Mouse (Mus musculus): ENCODE measurements around the gene Defa2. TPM values are rescaled to one million over a fixed set of nuclear protein-coding genes. Genes with fewer than 3 reads are reported as not detected.
"Not testable (repeated sequence)": the region's sequence is repeated elsewhere in the genome, so short reads cannot be mapped to it uniquely, and the experiment has no call there.

Gene Defa2
- total RNA-seq (2014; fragmentation: Nextera tagmentation) (not detected in 2 replicates), total RNA-seq (2017) (not detected in 2 replicates), polyA plus RNA-seq (2012) (not detected in 2 replicates)

DNA sequence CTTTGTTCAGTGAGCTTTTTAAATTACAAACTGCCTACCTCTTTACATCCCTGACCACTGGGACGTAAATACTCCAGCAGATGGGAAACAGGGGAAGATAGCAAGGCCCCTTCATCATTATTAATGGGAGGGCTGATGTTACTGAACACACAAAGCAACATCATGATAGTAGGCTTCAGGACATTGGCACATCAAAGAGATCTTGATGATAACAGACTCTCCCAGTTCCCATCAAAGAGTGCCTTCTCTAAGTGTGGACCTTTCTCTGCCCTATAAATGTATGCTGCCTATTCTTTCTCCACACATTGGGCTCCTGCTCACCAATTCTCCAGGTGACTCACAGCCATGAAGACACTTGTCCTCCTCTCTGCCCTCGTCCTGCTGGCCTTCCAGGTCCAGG lies at the start of gene Defa2:
Gene Defa2 (plus strand): TSS at position 301 of the 400 bp plus-strand sequence.
- H3K9me3 ChIP-seq (replicated peaks); H3K36me3 ChIP-seq (replicated peaks); DNase-seq (ENCODE audit: low spot score); H3K4me3 ChIP-seq (ENCODE audit: low read depth, low read length); H3K27me3 ChIP-seq (ENCODE audit: insufficient read depth, low read length); ATAC-seq (ENCODE audit: extremely low read depth, insufficient number of reproducible peaks, low FRiP score, poor library complexity, severe bottlenecking); H3K4me1 ChIP-seq (ENCODE audit: insufficient read depth, low read depth, low read length): not testable (repeated sequence)

DNA sequence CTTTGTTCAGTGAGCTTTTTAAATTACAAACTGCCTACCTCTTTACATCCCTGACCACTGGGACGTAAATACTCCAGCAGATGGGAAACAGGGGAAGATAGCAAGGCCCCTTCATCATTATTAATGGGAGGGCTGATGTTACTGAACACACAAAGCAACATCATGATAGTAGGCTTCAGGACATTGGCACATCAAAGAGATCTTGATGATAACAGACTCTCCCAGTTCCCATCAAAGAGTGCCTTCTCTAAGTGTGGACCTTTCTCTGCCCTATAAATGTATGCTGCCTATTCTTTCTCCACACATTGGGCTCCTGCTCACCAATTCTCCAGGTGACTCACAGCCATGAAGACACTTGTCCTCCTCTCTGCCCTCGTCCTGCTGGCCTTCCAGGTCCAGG lies 13.2 kb downstream of the Defa2 start, which contains the start of gene Defa33:
Gene Defa33 (plus strand): TSS at position 301 of the 400 bp plus-strand sequence.
- not testable (repeated sequence) for H3K4me3 ChIP-seq (ENCODE audit: low read depth, low read length); H3K9me3 ChIP-seq (replicated peaks); H3K27me3 ChIP-seq (ENCODE audit: insufficient read depth, low read length); DNase-seq (ENCODE audit: low spot score); H3K4me1 ChIP-seq (ENCODE audit: insufficient read depth, low read depth, low read length); ATAC-seq (ENCODE audit: extremely low read depth, insufficient number of reproducible peaks, low FRiP score, poor library complexity, severe bottlenecking); H3K36me3 ChIP-seq (replicated peaks)

DNA sequence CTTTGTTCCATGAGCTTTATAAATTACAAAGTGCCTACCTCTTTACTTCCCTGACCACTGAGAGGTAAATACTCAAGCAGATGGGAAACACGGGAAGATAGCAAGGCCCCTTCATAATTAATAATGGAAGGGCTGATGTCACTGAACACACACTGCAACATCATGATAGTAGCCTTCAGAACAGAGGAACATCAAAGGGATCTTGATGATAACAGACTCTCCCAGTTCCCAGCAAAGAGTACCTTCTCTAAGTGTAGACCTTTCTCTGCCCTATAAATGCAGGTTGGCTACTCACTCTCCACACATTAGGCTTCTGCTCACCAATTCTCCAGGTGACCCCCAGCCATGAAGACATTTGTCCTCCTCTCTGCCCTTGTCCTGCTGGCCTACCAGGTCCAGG lies 48.8 kb downstream of the Defa2 start, which contains the start of gene Defa36:
Gene Defa36 (plus strand): TSS at position 301 of the 400 bp plus-strand sequence.
- not testable (repeated sequence) for H3K9me3 ChIP-seq (replicated peaks); H3K36me3 ChIP-seq (replicated peaks); ATAC-seq (ENCODE audit: extremely low read depth, insufficient number of reproducible peaks, low FRiP score, poor library complexity, severe bottlenecking); H3K27me3 ChIP-seq (ENCODE audit: insufficient read depth, low read length); H3K4me3 ChIP-seq (ENCODE audit: low read depth, low read length); DNase-seq (ENCODE audit: low spot score); H3K4me1 ChIP-seq (ENCODE audit: insufficient read depth, low read depth, low read length)

Other genes starting within 250 kb of the Defa2 start
- not detected in 2 replicates for gene Defa30, start 243.9 kb upstream of the Defa2 start, total RNA-seq (2014; fragmentation: Nextera tagmentation)
- not detected in 2 replicates for gene Defa30, start 243.9 kb upstream of the Defa2 start, total RNA-seq (2017)
- not detected in 2 replicates for gene Defa30, start 243.9 kb upstream of the Defa2 start, polyA plus RNA-seq (2012)
- not detected in 2 replicates for gene Defa22, start 216.2 kb upstream of the Defa2 start, total RNA-seq (2014; fragmentation: Nextera tagmentation)
- not detected in 2 replicates for gene Defa22, start 216.2 kb upstream of the Defa2 start, total RNA-seq (2017)
- not detected in 2 replicates for gene Defa22, start 216.2 kb upstream of the Defa2 start, polyA plus RNA-seq (2012)
- gene Defa31, start 186.9 kb upstream of the Defa2 start, total RNA-seq (2014; fragmentation: Nextera tagmentation), result not detected in 2 replicates
- not detected in 2 replicates for gene Defa31, start 186.9 kb upstream of the Defa2 start, total RNA-seq (2017)
- gene Defa31, start 186.9 kb upstream of the Defa2 start, polyA plus RNA-seq (2012), result not detected in 2 replicates
- not detected in 2 replicates for gene Gm15293, start 177.0 kb upstream of the Defa2 start, total RNA-seq (2014; fragmentation: Nextera tagmentation)
- gene Gm15293, start 177.0 kb upstream of the Defa2 start, total RNA-seq (2017), result not detected in 2 replicates
- not detected in 2 replicates for gene Gm15293, start 177.0 kb upstream of the Defa2 start, polyA plus RNA-seq (2012)
- not detected in 2 replicates for gene Gm15292, start 128.8 kb upstream of the Defa2 start, total RNA-seq (2014; fragmentation: Nextera tagmentation)
- gene Gm15292, start 128.8 kb upstream of the Defa2 start, total RNA-seq (2017), result not detected in 2 replicates
- gene Gm15292, start 128.8 kb upstream of the Defa2 start, polyA plus RNA-seq (2012), result not detected in 2 replicates
- gene Defa27, start 63.0 kb upstream of the Defa2 start, total RNA-seq (2014; fragmentation: Nextera tagmentation), result not detected in 2 replicates
- gene Defa27, start 63.0 kb upstream of the Defa2 start, total RNA-seq (2017), result not detected in 2 replicates
- not detected in 2 replicates for gene Defa27, start 63.0 kb upstream of the Defa2 start, polyA plus RNA-seq (2012)
- not detected in 2 replicates for gene Defa29, start 51.5 kb upstream of the Defa2 start, total RNA-seq (2014; fragmentation: Nextera tagmentation)
- gene Defa29, start 51.5 kb upstream of the Defa2 start, total RNA-seq (2017), result not detected in 2 replicates
- not detected in 2 replicates for gene Defa29, start 51.5 kb upstream of the Defa2 start, polyA plus RNA-seq (2012)
- not detected in 2 replicates for gene Defa33, start 13.3 kb downstream of the Defa2 start, total RNA-seq (2014; fragmentation: Nextera tagmentation)
- not detected in 2 replicates for gene Defa33, start 13.3 kb downstream of the Defa2 start, total RNA-seq (2017)
- gene Defa33, start 13.3 kb downstream of the Defa2 start, polyA plus RNA-seq (2012), result not detected in 2 replicates
- gene Defa36, start 48.9 kb downstream of the Defa2 start, total RNA-seq (2014; fragmentation: Nextera tagmentation), result not detected in 2 replicates
- gene Defa36, start 48.9 kb downstream of the Defa2 start, total RNA-seq (2017), result not detected in 2 replicates
- gene Defa36, start 48.9 kb downstream of the Defa2 start, polyA plus RNA-seq (2012), result not detected in 2 replicates
- gene Gm7849, start 78.0 kb downstream of the Defa2 start, total RNA-seq (2014; fragmentation: Nextera tagmentation), result not detected in 2 replicates
- not detected in 2 replicates for gene Gm7849, start 78.0 kb downstream of the Defa2 start, total RNA-seq (2017)
- gene Gm7849, start 78.0 kb downstream of the Defa2 start, polyA plus RNA-seq (2012), result not detected in 2 replicates
- gene Defa20, start 130.7 kb downstream of the Defa2 start, total RNA-seq (2014; fragmentation: Nextera tagmentation), result not detected in 2 replicates
- gene Defa20, start 130.7 kb downstream of the Defa2 start, total RNA-seq (2017), result not detected in 2 replicates
- not detected in 2 replicates for gene Defa20, start 130.7 kb downstream of the Defa2 start, polyA plus RNA-seq (2012)
- gene Defa32, start 150.5 kb downstream of the Defa2 start, total RNA-seq (2014; fragmentation: Nextera tagmentation), result not detected in 2 replicates
- gene Defa32, start 150.5 kb downstream of the Defa2 start, total RNA-seq (2017), result not detected in 2 replicates
- gene Defa32, start 150.5 kb downstream of the Defa2 start, polyA plus RNA-seq (2012), result not detected in 2 replicates
- not detected in 2 replicates for gene Defa37, start 186.9 kb downstream of the Defa2 start, total RNA-seq (2014; fragmentation: Nextera tagmentation)
- gene Defa37, start 186.9 kb downstream of the Defa2 start, total RNA-seq (2017), result not detected in 2 replicates
- gene Defa37, start 186.9 kb downstream of the Defa2 start, polyA plus RNA-seq (2012), result not detected in 2 replicates
- gene Defa28, start 204.5 kb downstream of the Defa2 start, total RNA-seq (2014; fragmentation: Nextera tagmentation), result not detected in 2 replicates
- not detected in 2 replicates for gene Defa28, start 204.5 kb downstream of the Defa2 start, total RNA-seq (2017)
- not detected in 2 replicates for gene Defa28, start 204.5 kb downstream of the Defa2 start, polyA plus RNA-seq (2012)
- not detected in 2 replicates for gene Gm7861, start 216.0 kb downstream of the Defa2 start, total RNA-seq (2014; fragmentation: Nextera tagmentation)
- gene Gm7861, start 216.0 kb downstream of the Defa2 start, total RNA-seq (2017), result not detected in 2 replicates
- not detected in 2 replicates for gene Gm7861, start 216.0 kb downstream of the Defa2 start, polyA plus RNA-seq (2012)
- not detected in 2 replicates for gene Defa26, start 239.7 kb downstream of the Defa2 start, total RNA-seq (2014; fragmentation: Nextera tagmentation)
- gene Defa26, start 239.7 kb downstream of the Defa2 start, total RNA-seq (2017), result not detected in 2 replicates
- gene Defa26, start 239.7 kb downstream of the Defa2 start, polyA plus RNA-seq (2012), result not detected in 2 replicates